Mouse (Mus musculus): Measurements from ENCODE around the gene Tek. TPM values are rescaled to one million over a fixed set of nuclear protein-coding genes. Genes with fewer than 3 reads are reported as not detected.
A peak's percentile ranks its signal among the peaks of the same experiment; 100 is the strongest.

The Tek gene
- polyA plus RNA-seq, 1 experiment: not detected

- TF ChIP-seq CTCF (IDR thresholded peaks at IDR 0.05; ENCODE audit: low read depth, low read length) (no peak), POLR2A (IDR thresholded peaks at IDR 0.05; ENCODE audit: borderline replicate concordance, low read depth, low read length) (no peak)
- Histone ChIP-seq H3K4me1 (ENCODE audit: control insufficient read depth, insufficient read depth, low read length) (peaks cover 8% of the 10 kb centered on the region), H3K27ac (ENCODE audit: insufficient read depth, low read depth, low read length) (no peak overlapping the region), H3K4me3 (ENCODE audit: insufficient read depth, low read length) (no peak overlapping the region)
Observed at GRCm38 (mm10) chr4:94900744-94901143, 161.7 kb downstream of the Tek start.

GRCm38 (mm10) chr4:94901780-94902179, 162.7 kb downstream of the Tek start:
- peak overlapping the region; percentile 37 for H3K4me3 ChIP-seq (ENCODE audit: insufficient read depth, low read length)
- peaks cover 8% of the 10 kb centered on the region for H3K4me1 ChIP-seq (ENCODE audit: control insufficient read depth, insufficient read depth, low read length)
- no peak overlapping the region; the same call in 1 of the 2 replicates for H3K27ac ChIP-seq (ENCODE audit: insufficient read depth, low read depth, low read length)
- TF ChIP-seq CTCF (IDR thresholded peaks at IDR 0.05; ENCODE audit: low read depth, low read length): no peak
- no peak for TF ChIP-seq POLR2A (IDR thresholded peaks at IDR 0.05; ENCODE audit: borderline replicate concordance, low read depth, low read length)

Other genes with a start within 250 kb of the Tek start
- gene Gm10306, start 182.7 kb upstream of the Tek start, polyA plus RNA-seq (2012; ENCODE audit: insufficient read depth, insufficient read length, missing spikeins): not detected in 2 replicates
- 8.9 and 11.9 TPM in 2 replicates for gene Caap1, start 182.5 kb upstream of the Tek start, polyA plus RNA-seq (2012; ENCODE audit: insufficient read depth, insufficient read length, missing spikeins)
- 44.9 and 47.6 TPM in 2 replicates for gene Plaa, start 136.0 kb upstream of the Tek start, polyA plus RNA-seq (2012; ENCODE audit: insufficient read depth, insufficient read length, missing spikeins)
- 10.7 and 11.0 TPM in 2 replicates for gene Ift74, start 124.8 kb upstream of the Tek start, polyA plus RNA-seq (2012; ENCODE audit: insufficient read depth, insufficient read length, missing spikeins)
- gene Lrrc19, start 89.1 kb upstream of the Tek start, polyA plus RNA-seq (2012; ENCODE audit: insufficient read depth, insufficient read length, missing spikeins): not detected in 2 replicates
- 0.52 and 0.97 TPM in 2 replicates for gene Eqtn, start 189.6 kb downstream of the Tek start, polyA plus RNA-seq (2012; ENCODE audit: insufficient read depth, insufficient read length, missing spikeins)
- 28.4 and 30.5 TPM in 2 replicates for gene Mysm1, start 239.8 kb downstream of the Tek start, polyA plus RNA-seq (2012; ENCODE audit: insufficient read depth, insufficient read length, missing spikeins)